Mouse (Mus musculus) kidney, postnatal 4 days (tissue): Measurements from ENCODE around the gene Smg1.
A peak's percentile ranks its signal among the peaks of the same experiment; 100 is the strongest.

Experiments
- DNase-seq, 2 experiments: peaks; one replicate each; pipeline ENCODE4 v3.0.0; 2021; ENCODE audit warnings: mixed read lengths in 2 of 2

Gene Smg1

DNA sequence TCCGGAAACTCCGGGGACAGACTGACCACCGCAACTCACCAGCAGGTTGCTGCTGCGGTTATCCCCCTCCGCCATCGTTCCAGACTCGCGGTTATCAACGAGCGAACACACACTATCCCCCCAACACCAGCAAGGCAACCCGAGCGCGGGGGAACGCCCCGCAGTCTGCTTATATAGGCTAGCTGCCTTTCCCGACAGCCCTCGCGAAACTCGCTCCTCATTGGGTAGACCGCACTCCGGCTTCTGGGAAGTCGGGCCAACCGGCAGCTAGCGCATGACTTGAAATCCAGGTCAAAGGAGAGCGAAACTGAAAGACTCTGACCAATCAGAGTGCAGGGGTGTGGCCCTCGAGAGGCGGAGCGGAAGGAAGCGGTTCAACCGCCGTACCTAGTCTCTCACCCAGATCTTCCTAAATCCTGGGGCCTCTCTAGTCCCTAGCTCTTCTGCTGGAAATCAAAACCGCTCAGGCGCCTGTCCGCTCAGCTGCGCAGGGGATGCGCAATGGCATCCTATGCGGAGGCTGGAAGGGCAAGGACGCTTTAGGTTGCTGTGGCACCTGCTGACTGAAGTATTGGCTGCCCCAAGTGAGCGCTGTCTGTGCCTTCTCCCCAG, 113.9 kb downstream of the Smg1 start, which contains the start of gene Arl6ip1:
Arl6ip1 (minus strand) TSS at position 233 of the 612 bp plus-strand sequence.
- DNase-seq = peak; percentile 94 to 97

DNA sequence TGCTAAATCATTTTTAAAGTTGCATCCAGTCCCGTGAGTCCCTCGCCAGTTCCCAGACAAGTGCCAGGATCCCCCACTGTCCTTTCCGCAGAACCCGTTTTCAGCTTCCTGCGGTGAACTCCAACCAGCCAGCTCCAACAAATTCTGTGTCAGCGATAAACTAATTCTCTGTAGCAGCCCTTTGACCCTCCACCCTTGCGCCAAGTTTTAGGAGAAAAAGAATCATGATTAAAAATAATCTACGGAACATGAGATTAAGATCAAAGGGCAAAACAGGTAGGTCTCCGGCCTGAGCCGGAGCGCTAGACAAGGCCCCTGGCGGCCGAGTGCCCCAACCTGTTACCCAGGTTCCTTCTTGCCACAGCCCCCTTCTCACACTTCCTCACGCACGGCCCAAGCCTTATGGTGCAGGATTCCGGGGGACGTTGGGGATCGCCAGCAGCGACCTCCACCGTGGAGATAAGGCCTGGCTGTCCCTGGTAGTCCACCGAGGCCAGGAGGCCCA, 114.5 kb downstream of the Smg1 start:
- DNase-seq = no peak

DNA sequence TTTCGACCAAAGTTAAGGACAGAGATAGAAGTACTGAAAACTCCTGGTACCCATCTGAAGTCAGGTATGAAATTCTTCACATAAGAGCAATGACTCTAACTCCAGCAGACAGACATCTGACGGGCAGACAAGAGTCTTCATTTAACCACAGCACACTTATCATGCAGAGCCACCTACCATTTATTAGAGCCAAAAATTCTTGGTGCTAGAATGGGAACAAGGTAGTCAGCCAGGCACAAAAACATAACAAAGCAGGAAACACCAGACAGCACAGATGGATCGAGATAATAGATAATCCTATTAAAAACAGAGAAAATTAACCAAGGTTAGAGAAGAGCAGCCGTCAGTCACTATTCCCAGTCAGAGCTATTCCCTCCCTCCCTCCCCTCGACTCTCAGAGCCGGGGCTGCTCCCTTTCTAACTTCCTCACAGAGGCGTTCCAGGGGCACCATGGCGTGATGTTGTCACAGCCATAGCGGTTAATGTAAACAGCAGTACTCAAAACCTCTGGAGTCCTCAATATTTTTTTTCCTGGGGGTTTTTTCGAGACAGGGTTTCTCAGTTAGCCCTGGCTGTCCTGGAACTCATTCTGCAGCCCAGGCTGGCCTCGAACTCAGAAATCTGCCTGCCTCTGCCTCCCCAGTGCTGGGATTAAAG, 117.1 kb downstream of the Smg1 start:
- DNase-seq = no peak

DNA sequence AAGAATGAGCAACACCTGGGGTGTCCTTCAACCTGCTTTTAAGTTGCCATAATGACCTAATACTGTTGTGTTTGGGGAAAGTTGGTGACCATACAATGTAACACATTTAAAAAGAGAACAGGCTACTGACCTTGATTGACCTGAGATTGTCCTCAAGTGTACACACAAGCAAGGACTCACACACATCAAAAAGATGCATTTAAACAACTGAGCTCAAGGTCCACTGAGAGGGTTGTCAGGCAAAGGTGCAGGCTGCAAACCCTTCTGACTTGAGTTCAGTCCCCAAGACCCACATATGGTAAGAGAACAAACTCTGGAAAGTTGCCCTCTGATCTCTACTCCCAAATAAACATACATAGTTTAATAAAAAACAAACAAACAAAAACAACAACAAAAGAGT, 117.7 kb downstream of the Smg1 start:
- DNase-seq = no peak

DNA sequence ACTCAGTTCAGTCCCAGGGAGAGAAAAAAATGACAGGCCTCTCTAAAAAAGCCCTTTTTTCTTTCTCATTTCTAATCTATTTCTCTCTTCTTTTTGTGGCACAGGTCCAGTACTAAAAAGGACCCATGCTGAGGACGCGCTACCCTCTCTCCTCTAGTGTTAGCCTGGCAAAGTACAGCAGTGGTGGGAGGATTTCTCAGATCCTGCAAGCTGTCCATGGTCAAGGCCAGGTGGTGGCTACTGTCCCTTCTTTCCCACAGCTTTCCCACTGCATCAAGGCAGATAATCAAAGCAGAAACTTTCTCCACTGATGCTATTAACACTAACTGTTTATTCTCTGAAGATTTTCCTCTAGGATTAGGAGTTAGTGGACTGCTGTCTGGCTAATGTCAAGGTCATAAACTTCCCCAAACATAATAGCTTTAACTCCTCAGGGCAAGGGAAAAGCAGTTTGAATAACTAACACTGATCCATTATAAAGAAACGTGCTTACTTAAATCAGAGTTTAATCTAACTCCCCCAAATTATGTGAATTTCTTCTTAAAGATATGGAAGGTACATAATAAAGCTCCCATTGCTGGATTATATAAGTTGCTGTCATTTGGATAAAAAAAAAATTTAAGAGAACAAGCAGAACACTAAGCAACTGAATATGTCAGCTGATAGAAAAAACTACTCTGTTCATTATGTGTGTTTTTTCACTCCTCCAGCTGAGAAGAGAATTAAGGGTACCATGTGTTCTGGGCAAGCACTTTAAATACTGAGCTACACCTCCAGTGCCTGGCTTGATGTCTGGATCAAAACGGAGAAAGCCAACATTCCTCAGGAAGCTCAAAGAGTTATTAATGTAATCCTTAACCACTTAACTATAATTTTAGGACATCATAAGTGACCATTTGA, 119.7 kb downstream of the Smg1 start:
- no peak for DNase-seq

DNA sequence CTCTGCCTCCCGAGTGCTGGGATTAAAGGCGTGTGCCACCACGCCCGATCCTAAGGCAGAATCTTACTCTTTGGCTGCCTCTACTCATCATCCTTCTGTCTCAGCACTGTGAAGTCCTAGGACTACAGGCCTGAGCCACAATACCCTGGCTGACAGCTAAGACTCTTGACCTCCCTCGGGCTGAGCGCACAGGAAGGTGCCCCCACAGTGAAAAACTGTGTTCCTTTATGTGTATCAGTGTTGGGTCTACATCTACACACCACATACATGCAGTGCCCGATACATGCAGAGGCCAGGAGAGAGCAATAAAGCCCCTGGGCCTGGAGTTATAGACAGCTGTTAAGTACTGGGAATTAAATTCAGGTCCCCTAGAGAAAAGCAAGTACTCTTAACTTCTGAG, 121.2 kb downstream of the Smg1 start:
- DNase-seq = no peak

DNA sequence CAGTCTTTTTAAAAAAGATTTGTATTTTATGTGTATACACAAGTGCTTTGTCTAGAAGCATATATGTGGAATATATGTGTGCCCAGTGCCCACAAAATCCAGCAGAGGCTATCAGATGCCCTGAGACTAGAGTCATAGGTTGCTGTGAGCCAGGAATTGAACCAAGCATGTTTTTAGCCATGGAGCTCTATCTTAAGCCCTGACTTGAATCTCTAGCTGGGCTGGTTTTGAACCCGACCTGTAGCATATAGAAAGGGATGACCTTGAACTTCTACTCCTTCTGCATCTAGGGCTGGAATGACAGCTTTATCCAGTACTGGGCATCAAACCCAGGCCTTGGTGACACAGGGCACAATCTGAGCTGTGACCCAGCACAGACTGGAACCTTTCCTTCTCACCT, 122.8 kb downstream of the Smg1 start:
- no peak for DNase-seq

DNA sequence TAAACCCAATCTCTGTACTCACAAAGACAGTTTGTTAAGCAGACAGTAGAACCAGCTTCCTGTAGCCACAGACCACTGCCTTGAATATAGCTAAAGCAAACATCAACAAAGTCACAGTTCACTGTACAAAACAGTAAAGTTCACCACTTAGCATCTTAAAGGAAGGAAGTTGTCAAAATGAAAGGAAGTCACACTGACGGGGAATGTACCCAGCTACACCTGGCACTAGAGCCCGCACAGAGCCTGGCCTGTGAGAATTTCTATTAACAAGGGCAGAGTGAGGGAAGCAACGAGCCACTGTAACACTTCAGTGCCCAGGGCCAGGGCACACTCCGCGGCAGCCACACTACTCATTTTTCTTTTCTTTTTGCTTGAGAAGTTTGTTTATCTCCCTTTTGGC, 123.5 kb downstream of the Smg1 start:
- peak; percentile 34 to 54 for DNase-seq

DNA sequence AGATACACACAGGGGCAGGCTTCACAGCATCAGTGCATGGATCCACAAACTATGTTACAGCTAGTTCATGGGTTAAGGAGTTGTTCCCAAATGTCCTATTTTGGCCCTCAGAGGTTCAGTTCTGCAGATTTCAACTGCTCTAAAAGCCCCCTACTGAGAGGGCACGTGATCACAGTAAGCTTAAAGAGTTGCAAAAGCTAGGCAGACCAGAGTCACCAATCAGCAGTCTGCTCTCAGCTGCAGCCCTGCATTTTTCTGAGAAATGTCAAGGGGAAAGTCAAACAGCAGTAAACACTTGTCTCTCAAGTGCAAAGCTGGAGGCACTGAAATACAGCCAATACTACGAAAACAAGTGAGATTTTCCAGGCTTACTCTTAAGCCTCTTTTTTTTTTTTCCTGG, 124.3 kb downstream of the Smg1 start:
- DNase-seq = no peak

DNA sequence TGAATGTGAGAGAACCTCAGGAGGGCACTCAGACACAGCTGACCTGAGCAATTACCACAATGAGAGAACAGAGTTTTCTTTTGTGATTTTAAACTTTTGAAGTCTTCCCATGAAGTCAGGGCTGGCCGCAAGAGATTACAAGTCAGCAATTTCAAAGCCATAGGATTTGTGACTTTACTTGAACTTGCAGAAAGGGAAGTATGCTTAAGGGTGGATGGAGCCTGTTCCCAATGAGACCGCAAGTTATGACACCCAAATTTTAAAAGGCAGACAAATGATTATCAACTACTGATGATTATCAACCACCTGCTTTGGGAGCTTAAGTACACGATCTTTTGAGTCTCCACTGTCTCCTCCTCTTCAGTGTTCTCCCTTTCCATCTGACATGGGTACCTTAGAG, 125.0 kb downstream of the Smg1 start:
- no peak for DNase-seq

DNA sequence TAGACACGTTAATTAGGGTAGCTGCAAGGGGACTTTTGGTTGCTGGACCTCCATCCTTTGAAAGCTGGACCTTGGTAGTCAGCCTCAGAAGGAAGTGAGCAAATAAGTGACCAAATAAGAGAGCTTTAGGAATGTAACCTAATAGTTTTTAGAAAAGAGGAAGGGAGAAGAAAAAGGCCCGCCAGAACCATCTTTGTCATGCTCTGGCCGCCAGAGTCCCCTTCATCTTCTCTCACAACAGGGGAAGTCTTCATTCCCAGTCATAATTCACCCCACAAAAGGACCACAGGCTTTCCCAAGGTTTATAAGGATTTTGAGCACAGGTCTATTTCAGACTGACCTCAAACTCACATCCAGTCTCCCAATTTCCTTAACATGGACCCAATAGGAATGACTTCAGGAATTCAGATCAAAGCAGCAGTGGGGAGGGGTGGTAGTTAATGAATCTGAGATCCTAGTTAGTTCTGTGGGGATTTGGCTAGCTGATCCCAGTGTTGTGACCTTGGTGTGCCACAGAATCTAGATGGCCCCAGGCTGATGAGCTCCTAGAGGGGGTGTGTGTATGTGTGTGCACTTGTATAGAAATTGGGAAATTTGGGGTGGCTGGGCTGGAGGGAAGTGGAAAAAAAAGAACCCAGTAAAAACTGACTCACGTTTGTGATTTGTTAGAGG, 125.8 kb downstream of the Smg1 start:
- DNase-seq = peak in 1 of 2 experiments; percentile 45

DNA sequence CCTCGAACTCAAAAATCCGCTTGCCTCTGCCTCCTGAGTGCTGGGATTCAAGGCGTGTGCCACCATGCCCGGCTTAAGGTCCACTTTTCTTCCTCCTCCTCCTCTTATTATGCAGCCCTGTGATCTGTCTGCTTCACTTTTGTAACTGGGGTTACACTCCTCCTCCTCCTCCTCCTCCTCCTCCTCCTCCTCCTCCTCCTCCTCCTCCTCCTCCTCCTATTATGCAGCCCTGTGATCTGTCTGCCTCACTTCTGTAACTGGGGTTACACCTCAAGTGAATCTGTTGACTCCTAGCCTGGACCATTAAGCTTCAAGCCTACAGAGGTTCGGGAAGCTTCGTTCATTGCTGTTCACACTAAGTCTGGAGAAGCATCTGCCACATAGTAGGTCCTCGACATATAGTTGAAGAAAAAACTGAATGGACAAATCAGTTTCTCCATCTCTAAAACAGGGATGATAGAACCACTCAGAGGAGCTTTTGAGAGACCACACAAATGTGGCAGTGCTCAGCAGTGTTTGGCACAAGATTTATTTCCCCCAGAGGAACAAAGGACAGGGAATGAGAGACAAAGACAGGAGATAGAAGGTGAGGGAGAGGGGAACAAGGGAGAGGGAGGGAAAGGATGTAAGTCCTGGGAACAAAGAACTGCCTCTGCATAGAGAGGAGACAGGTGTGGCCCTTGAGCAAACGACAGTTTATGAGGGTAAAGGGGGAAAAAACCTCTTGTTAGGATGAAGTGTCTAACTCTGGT, 126.5 kb downstream of the Smg1 start:
- DNase-seq = no peak

DNA sequence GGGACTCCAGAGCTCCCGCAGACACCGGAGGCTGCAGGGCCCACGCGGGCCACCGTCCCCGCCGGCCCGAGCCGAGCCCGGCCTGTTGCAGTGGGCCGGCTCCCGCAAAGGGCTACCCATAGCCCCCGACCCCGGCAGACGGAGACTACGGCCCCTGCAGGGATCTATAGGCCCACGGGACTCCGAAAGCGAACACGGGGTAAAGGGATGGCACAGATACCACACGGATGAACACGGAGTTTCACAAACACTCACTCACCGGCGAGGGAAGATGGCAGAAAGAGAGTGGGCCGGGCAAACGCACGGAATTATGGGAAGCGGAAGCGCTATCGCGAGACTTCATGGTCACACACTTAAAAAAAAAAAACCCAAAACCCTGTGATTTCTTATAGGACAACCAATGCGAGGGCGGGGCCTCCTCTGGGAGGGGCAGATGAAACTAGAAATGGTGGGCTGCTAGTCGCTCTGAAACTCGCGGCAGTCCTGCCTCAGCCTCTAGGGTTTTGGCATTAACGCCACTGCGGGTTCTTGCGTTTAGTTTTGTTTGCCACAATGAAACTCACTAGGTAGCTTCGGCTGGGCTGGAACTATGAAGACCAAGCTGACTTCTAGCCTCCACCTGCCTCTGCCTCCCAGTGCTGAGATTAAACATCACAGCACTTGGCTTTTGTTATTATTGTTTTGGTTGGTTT, 127.4 kb downstream of the Smg1 start, which contains the start of gene Rps15a:
Rps15a (minus strand) TSS at position 312 of the 692 bp plus-strand sequence.
- DNase-seq = peak; percentile 96 to 98

DNA sequence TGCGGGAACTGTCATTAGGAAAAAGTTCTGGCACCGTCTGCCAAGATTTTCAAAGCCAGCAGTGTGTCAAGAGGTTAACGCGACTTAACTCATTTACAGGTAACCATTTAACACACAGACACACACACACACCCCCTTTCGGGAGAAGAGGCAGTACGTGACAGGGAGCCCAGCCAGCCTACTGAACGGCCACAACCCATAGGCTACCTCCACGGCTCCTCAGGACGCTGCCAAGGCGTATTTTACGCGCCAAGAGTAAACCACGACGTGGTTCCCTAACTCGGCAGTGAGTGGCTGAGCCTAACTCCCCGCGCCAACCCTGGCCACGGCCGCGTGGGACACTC, 128.0 kb downstream of the Smg1 start:
- no peak for DNase-seq

DNA sequence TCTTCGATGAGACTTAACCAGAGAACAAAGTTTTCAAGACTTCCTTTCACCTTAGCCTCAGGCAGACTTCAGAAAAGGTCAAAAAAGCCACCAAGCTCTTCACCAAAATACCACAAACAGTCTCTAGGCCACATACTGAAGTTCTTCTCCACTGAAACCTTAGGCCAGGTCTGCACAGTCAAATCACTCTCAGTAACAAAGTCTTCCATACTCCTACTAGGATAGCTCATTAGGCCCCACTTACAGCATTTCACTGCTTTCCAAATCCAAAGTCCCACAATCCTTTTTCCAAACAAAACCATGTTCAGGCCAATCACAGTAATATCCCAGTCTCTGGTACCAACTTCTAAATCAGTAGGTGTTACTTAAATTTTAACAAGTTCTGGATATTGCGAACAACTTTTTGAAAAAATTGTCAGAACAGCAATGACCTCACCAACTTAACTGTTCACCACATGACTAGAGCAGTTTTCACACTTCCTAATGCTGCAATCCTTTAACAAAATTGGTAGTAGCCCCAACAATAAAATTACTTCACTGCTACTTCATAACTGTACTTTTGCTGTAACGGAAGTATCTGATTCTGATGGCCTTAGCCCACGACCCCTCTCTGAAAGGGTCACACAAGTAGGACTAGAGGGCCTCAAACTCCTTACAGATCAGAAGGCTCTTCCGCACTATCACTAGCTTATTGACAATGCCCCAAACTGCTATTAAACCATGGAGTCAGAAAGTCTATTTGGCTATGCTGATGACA, 129.8 kb downstream of the Smg1 start:
- no peak for DNase-seq

DNA sequence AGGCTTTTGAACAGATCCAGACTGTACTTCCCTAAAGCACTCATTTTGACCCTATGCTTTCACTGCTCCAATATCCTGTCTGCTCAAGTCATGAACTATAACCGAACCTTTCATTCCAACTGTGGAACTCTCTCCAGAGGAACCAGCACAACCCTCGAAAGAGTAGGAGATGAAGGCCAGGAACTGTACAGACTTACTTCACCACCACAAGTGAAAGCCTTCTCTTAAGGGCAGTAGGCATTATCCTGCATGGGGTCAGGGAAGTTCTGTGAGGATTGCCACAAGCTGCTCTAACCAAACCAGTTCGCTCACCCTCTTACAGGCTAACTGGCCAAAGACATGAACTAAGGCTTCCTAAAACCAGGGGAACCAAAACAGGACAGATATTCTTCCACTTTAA, 132.3 kb downstream of the Smg1 start:
- no peak for DNase-seq

DNA sequence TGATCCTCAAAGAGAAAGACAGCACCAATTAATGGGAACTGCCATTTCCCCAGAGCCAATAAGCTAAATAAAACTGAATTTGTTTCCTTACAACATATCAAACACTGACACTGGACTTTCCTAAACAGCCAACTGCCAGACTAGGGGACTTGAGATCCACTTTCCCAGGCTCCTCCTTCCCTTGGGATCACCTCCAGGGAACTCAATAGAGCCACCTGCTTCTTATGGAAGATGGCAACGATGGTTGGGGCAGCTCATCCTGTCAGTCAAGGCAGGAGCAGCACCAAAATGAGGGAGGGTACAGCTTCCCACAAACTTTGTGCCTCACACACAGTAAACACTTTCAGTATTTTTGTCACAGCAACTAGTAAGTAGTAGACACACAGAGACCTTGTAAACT, 135.8 kb downstream of the Smg1 start:
- no peak for DNase-seq

DNA sequence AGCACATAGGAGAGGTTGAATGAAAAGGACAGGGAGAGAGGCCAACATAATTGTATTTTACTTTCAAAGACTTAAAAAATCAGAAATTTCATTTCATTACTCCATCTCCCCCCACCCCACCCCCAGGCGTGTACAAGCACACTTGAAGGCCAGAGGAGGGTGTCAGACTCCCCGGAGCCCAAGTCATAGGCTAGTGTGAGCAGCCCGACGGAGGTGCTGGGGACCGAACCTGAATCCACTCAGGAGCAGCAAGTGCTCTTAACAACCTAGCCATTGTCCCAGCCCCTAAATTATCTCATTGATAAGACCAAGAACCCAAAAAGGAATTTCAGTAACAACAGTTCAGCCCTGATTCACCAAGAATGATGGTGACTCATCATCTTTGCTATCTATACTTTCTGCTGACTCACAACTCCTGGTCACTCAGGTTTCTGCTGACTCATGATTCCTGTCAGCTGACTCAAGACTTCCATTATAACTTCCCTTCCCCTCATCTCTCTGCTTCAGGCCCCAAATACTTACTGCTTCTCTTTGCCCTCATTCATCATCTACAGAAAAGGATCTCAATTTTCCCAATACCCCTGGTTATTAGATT, 138.9 kb downstream of the Smg1 start:
- DNase-seq = no peak

DNA sequence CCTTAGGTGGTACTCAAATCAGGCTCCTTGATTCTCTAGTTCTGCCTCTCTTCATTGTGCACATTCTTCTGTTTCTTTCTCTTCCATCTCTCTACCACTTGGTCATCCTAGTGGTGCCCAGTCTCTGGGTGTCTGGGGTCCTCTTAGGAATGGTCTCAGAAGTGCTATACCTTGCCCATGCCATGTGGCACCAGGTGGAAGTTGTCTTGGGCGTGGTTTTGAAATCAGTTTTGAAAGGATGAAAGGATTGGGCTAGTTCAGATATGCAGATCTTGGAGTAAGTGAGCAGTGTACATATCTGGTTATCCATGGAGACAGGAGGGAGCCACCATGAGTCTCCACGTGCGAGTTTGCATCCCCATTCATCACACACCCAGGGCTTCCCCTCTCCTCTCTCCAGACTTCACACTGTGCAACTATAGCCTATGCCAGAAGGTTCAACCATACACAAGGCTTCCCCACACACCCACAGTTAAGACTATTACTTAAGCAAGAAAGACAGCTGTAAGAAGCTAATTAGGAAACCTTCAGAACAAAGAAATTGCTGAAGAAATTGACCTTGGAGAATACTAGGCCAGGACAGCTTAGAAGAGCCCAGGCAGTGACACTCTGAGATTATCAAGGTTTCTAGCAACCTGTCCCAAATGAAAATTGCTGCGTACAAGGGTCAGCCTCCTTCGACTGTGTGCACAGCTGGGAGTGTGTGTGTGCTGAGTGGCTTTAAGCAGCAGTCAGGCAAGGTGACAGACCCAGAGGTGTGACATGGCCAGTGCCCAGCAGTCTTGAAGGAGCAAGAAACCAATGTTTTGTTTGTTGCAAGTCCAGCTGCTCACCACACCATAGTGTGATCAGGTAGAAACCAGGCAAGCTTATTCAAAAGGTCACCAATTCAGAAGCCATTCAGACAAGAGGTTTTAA, 139.7 kb downstream of the Smg1 start:
- DNase-seq = no peak
